Mouse (Mus musculus): ENCODE results near the gene Anks6. TPM values are rescaled to one million over a fixed set of nuclear protein-coding genes. Genes with fewer than 3 reads are reported as not detected.

The Anks6 gene
- polyA plus RNA-seq, 1 experiment from 2014 or later = 4.9 TPM

- 21% methylated on average over 5 of the region's 5 CpGs for WGBS
Observed at GRCm38 (mm10) chr4:47037321-47037657, 19.9 kb downstream of the Anks6 start.

GRCm38 (mm10) chr4:47036486-47037320 lies 20.5 kb downstream of the Anks6 start:
- peaks cover 12% of the 10 kb centered on the region; the same call in 1 of the 2 replicates for H3K36me3 ChIP-seq
- H3K4me1 ChIP-seq = no peaks in the 10 kb centered on the region
- no peaks in the 10 kb centered on the region for H3K27me3 ChIP-seq
- ATAC-seq (replicated peaks) = peak; percentile 21; the same call in 1 of the 2 replicates
- no peak overlapping the region for H3K4me3 ChIP-seq
- H3K4me2 ChIP-seq (replicated peaks) = no peak overlapping the region
- WGBS = 70% methylated on average over 13 of the region's 13 CpGs
- no peak overlapping the region for H3K27ac ChIP-seq (replicated peaks)
- H3K9ac ChIP-seq (replicated peaks) = no peak overlapping the region
- H3K9me3 ChIP-seq = no peaks in the 10 kb centered on the region

More at GRCm38 (mm10) chr4:47037321-47037657, 19.9 kb downstream of the Anks6 start:
- no peak overlapping the region for H3K27ac ChIP-seq (replicated peaks)
- H3K4me2 ChIP-seq (replicated peaks) = no peak overlapping the region
- no peak overlapping the region for H3K9ac ChIP-seq (replicated peaks)
- H3K36me3 ChIP-seq = peaks cover 12% of the 10 kb centered on the region; the same call in 1 of the 2 replicates
- peak; percentile 75 for ATAC-seq (replicated peaks)
- H3K4me1 ChIP-seq = no peaks in the 10 kb centered on the region
- H3K4me3 ChIP-seq = no peak overlapping the region
- no peaks in the 10 kb centered on the region for H3K9me3 ChIP-seq
- no peaks in the 10 kb centered on the region for H3K27me3 ChIP-seq

- no peak for ATAC-seq (replicated peaks)
- Histone ChIP-seq H3K27me3 (no peaks in the 10 kb centered on the region), H3K9me3 (no peaks in the 10 kb centered on the region), H3K9ac (replicated peaks) (no peak overlapping the region), H3K4me1 (no peaks in the 10 kb centered on the region), H3K27ac (replicated peaks) (no peak overlapping the region), H3K4me2 (replicated peaks) (no peak overlapping the region), H3K36me3 (peaks cover 12% of the 10 kb centered on the region; the same call in 1 of the 2 replicates), H3K4me3 (no peak overlapping the region)
- 76% methylated on average over 14 of the region's 14 CpGs for WGBS
Observed at GRCm38 (mm10) chr4:47035536-47035935, 21.7 kb downstream of the Anks6 start.

GRCm38 (mm10) chr4:47032171-47032570 lies 25.1 kb downstream of the Anks6 start:
- Histone ChIP-seq H3K4me2 (replicated peaks) (no peak overlapping the region), H3K4me3 (no peak overlapping the region), H3K36me3 (no peaks in the 10 kb centered on the region; the same call in 1 of the 2 replicates), H3K27ac (replicated peaks) (no peak overlapping the region), H3K9me3 (no peaks in the 10 kb centered on the region), H3K4me1 (no peaks in the 10 kb centered on the region), H3K27me3 (no peaks in the 10 kb centered on the region), H3K9ac (replicated peaks) (no peak overlapping the region)
- ATAC-seq (replicated peaks) = no peak
- WGBS = 87% methylated on average over 8 of the region's 8 CpGs

- WGBS = 87% methylated on average over 5 of the region's 5 CpGs
- no peaks in the 10 kb centered on the region for H3K4me1 ChIP-seq
- no peaks in the 10 kb centered on the region for H3K9me3 ChIP-seq
- H3K4me3 ChIP-seq = no peak overlapping the region
- H3K27ac ChIP-seq (replicated peaks) = no peak overlapping the region
- H3K36me3 ChIP-seq = no peaks in the 10 kb centered on the region; the same call in none of the 2 replicates
- no peak for ATAC-seq (replicated peaks)
- H3K9ac ChIP-seq (replicated peaks) = no peak overlapping the region
- H3K4me2 ChIP-seq (replicated peaks) = no peak overlapping the region
- H3K27me3 ChIP-seq = no peaks in the 10 kb centered on the region
Observed at GRCm38 (mm10) chr4:47028791-47029190, 28.4 kb downstream of the Anks6 start.

GRCm38 (mm10) chr4:47023949-47024348 lies 33.3 kb downstream of the Anks6 start:
- no peak overlapping the region for H3K27ac ChIP-seq (replicated peaks)
- no peaks in the 10 kb centered on the region for H3K4me1 ChIP-seq
- no peak overlapping the region for H3K4me3 ChIP-seq
- no peaks in the 10 kb centered on the region for H3K27me3 ChIP-seq
- no peaks in the 10 kb centered on the region; the same call in none of the 2 replicates for H3K36me3 ChIP-seq
- H3K9ac ChIP-seq (replicated peaks) = no peak overlapping the region
- 70% methylated on average over 6 of the region's 6 CpGs for WGBS
- ATAC-seq (replicated peaks) = no peak
- no peak overlapping the region for H3K4me2 ChIP-seq (replicated peaks)
- H3K9me3 ChIP-seq = no peaks in the 10 kb centered on the region

- Histone ChIP-seq H3K36me3 (no peaks in the 10 kb centered on the region; the same call in none of the 2 replicates), H3K4me1 (no peaks in the 10 kb centered on the region), H3K27me3 (no peaks in the 10 kb centered on the region), H3K27ac (replicated peaks) (no peak overlapping the region), H3K4me2 (replicated peaks) (no peak overlapping the region), H3K9ac (replicated peaks) (no peak overlapping the region), H3K9me3 (no peaks in the 10 kb centered on the region), H3K4me3 (no peak overlapping the region)
- 88% methylated on average over 10 of the region's 10 CpGs for WGBS
- no peak for ATAC-seq (replicated peaks)
Observed at GRCm38 (mm10) chr4:47022804-47023603, 34.2 kb downstream of the Anks6 start.

- H3K9ac ChIP-seq (replicated peaks) = no peak overlapping the region
- 8% methylated on average over 5 of the region's 5 CpGs for WGBS
- H3K27ac ChIP-seq (replicated peaks) = no peak overlapping the region
- no peak for ATAC-seq (replicated peaks)
- no peak overlapping the region for H3K4me3 ChIP-seq
- no peaks in the 10 kb centered on the region for H3K27me3 ChIP-seq
- H3K36me3 ChIP-seq = no peaks in the 10 kb centered on the region; the same call in 1 of the 2 replicates
- no peaks in the 10 kb centered on the region for H3K4me1 ChIP-seq
- H3K4me2 ChIP-seq (replicated peaks) = no peak overlapping the region
- H3K9me3 ChIP-seq = no peaks in the 10 kb centered on the region
Observed at GRCm38 (mm10) chr4:47020563-47020962, 36.7 kb downstream of the Anks6 start.

GRCm38 (mm10) chr4:47015156-47015555 lies 42.1 kb downstream of the Anks6 start:
- no peak for ATAC-seq (replicated peaks)
- H3K9me3 ChIP-seq = no peaks in the 10 kb centered on the region
- 83% methylated on average over 3 of the region's 3 CpGs for WGBS
- no peak overlapping the region for H3K4me3 ChIP-seq
- H3K9ac ChIP-seq (replicated peaks) = no peak overlapping the region
- no peaks in the 10 kb centered on the region for H3K36me3 ChIP-seq
- H3K4me2 ChIP-seq (replicated peaks) = no peak overlapping the region
- H3K27me3 ChIP-seq = no peaks in the 10 kb centered on the region
- H3K4me1 ChIP-seq = peaks cover 19% of the 10 kb centered on the region
- H3K27ac ChIP-seq (replicated peaks) = no peak overlapping the region

- ATAC-seq (replicated peaks) = no peak
- no peak overlapping the region for H3K4me2 ChIP-seq (replicated peaks)
- H3K9me3 ChIP-seq = no peaks in the 10 kb centered on the region
- no peak overlapping the region for H3K4me3 ChIP-seq
- no peaks in the 10 kb centered on the region for H3K36me3 ChIP-seq
- no peak overlapping the region for H3K27ac ChIP-seq (replicated peaks)
- H3K27me3 ChIP-seq = no peaks in the 10 kb centered on the region
- WGBS = 53% methylated on average over 10 of the region's 10 CpGs
- H3K9ac ChIP-seq (replicated peaks) = no peak overlapping the region
- peaks cover 19% of the 10 kb centered on the region for H3K4me1 ChIP-seq
Observed at GRCm38 (mm10) chr4:47012476-47012875, 44.8 kb downstream of the Anks6 start.

- Histone ChIP-seq H3K4me2 (replicated peaks) (peak overlapping the region; percentile 31), H3K36me3 (no peaks in the 10 kb centered on the region), H3K4me3 (no peak overlapping the region), H3K27ac (replicated peaks) (peak overlapping the region; percentile 73), H3K27me3 (no peaks in the 10 kb centered on the region), H3K9ac (replicated peaks) (no peak overlapping the region), H3K9me3 (no peaks in the 10 kb centered on the region), H3K4me1 (peaks cover 19% of the 10 kb centered on the region)
- peak; percentile 62; the same call in 1 of the 2 replicates for ATAC-seq (replicated peaks)
- 53% methylated on average over 12 of the region's 12 CpGs for WGBS
Observed at GRCm38 (mm10) chr4:47010400-47011231, 46.6 kb downstream of the Anks6 start.

Measured in forebrain, embryonic 15.5 days (tissue).